10 mouse cellular contexts compared by ENCODE assay signal in genomic region chr5:108550207-108550594, GRCm38 (mm10). TPM values are rescaled to one million over a fixed set of nuclear protein-coding genes. Genes with fewer than 3 reads are reported as not detected.
DNase-seq lines count a peak whose midpoint lies in the region; ATAC-seq and TF ChIP-seq lines count a peak whose summit lies in the region.
"Had no signal": no experiment of that assay in that cellular context is flagged by ENCODE, and none has a peak within 500 bp of the region (broad histone marks: within the 10 kb centered on the region; RNA-seq: fewer than 3 reads in every experiment).

No protein-coding gene starts in this region.

- no peak overlapping the region for H3K9ac ChIP-seq in kidney, embryonic 16.5 days (replicated peaks; ENCODE audit: low read length)
- H3K9ac ChIP-seq in hindbrain, embryonic 13.5 days, result peak overlapping the region; percentile 78
- peak overlapping the region; percentile 83 for H3K9ac ChIP-seq in midbrain, postnatal 0 days (replicated peaks; ENCODE audit: low read length, poor library complexity, severe bottlenecking)

- no peak overlapping the region for H3K27ac ChIP-seq in kidney, embryonic 16.5 days (ENCODE audit: low read length)
- peak overlapping the region; percentile 87 for H3K27ac ChIP-seq in hindbrain, embryonic 13.5 days
- H3K27ac ChIP-seq in midbrain, postnatal 0 days (ENCODE audit: low read depth, low read length), result peak overlapping the region; percentile 87

- no peaks in the 10 kb centered on the region for H3K36me3 ChIP-seq in kidney, embryonic 16.5 days (ENCODE audit: insufficient read depth, low read length)
- H3K36me3 ChIP-seq in hindbrain, embryonic 13.5 days, result no peaks in the 10 kb centered on the region
- H3K36me3 ChIP-seq in midbrain, postnatal 0 days (ENCODE audit: insufficient read depth, low read length), result 0 out of 2 replicates have a peak, but pooled peaks cover 3% of the 10 kb centered on the region

- peak overlapping the region; percentile 33 for H3K4me3 ChIP-seq in kidney, embryonic 16.5 days (ENCODE audit: low read length)
- H3K4me3 ChIP-seq in hindbrain, embryonic 13.5 days, result peak overlapping the region; percentile 57
- H3K4me3 ChIP-seq in midbrain, postnatal 0 days (ENCODE audit: low read depth, low read length), result peak overlapping the region; percentile 63
- H3K4me3 ChIP-seq: erythroblast, embryonic 14.5 days had no signal

- 0 out of 2 replicates have a peak, but pooled peaks have one; percentile 29 for ATAC-seq in kidney, embryonic 16.5 days (ENCODE audit: low FRiP score, low TSS enrichment)
- ATAC-seq in hindbrain, embryonic 13.5 days (ENCODE audit: low FRiP score), result peak; percentile 68
- peak; percentile 71 for ATAC-seq in midbrain, postnatal 0 days (ENCODE audit: low FRiP score)
- ATAC-seq in megakaryocyte, adult 5-6 weeks (ENCODE audit: poor library complexity, severe bottlenecking), result no peak

- no peak for TF ChIP-seq CTCF in midbrain, postnatal 0 days (IDR thresholded peaks at IDR 0.05)

- H3K27me3 ChIP-seq in kidney, embryonic 16.5 days (ENCODE audit: insufficient read depth, low read length), result peaks cover 29% of the 10 kb centered on the region
- peaks cover 56% of the 10 kb centered on the region for H3K27me3 ChIP-seq in hindbrain, embryonic 13.5 days
- H3K27me3 ChIP-seq in midbrain, postnatal 0 days (ENCODE audit: insufficient read depth, low read length), result no peaks in the 10 kb centered on the region

- no peak for DNase-seq in kidney, postnatal 14 days
- DNase-seq in embryo, embryonic 10.5 days (ENCODE audit: low spot score), result peak; percentile 20
- DNase-seq in midbrain, postnatal 0 days (ENCODE audit: low spot score), result peak; percentile 48
- DNase-seq in spleen, adult 12 weeks (ENCODE audit: low spot score), result no peak
- no peak for DNase-seq in thymus, postnatal 10 days (ENCODE audit: low spot score in 2 of 2)

- no peaks in the 10 kb centered on the region for H3K9me3 ChIP-seq in kidney, embryonic 16.5 days (ENCODE audit: low read length)
- H3K9me3 ChIP-seq in hindbrain, embryonic 13.5 days, result no peaks in the 10 kb centered on the region
- H3K9me3 ChIP-seq in midbrain, postnatal 0 days (ENCODE audit: low read length), result no peaks in the 10 kb centered on the region
- H3K9me3 ChIP-seq: megakaryocyte, embryonic 14.5 days had no signal

- 1% methylated on average over 16 of the region's 16 CpGs for WGBS in kidney, embryonic 16.5 days
- 1% methylated on average over 16 of the region's 16 CpGs for WGBS in hindbrain, embryonic 13.5 days
- WGBS in midbrain, postnatal 0 days, result 0% methylated on average over 16 of the region's 16 CpGs

- peak overlapping the region; percentile 61 for H3K4me2 ChIP-seq in kidney, embryonic 16.5 days (replicated peaks; ENCODE audit: low read depth, low read length)
- H3K4me2 ChIP-seq in hindbrain, embryonic 13.5 days, result peak overlapping the region; percentile 76
- peak overlapping the region; percentile 75 for H3K4me2 ChIP-seq in midbrain, postnatal 0 days (ENCODE audit: low read depth, low read length, poor library complexity, severe bottlenecking)

- H3K4me1 ChIP-seq in kidney, embryonic 16.5 days (ENCODE audit: insufficient read depth, low read length), result peaks cover 11% of the 10 kb centered on the region; the same call in 1 of the 2 replicates
- H3K4me1 ChIP-seq in hindbrain, embryonic 13.5 days (replicated peaks), result peaks cover 28% of the 10 kb centered on the region
- peaks cover 3% of the 10 kb centered on the region; the same call in 1 of the 2 replicates for H3K4me1 ChIP-seq in midbrain, postnatal 0 days (ENCODE audit: insufficient read depth, low read length)

RNA-seq across cellular contexts. Expression of gene Cplx1, which starts 0.4 kb away (rescaled TPM):
- polyA plus RNA-seq in kidney, embryonic 16.5 days (2015; fragmentation: Nextera tagmentation; extraction: Ambion mirVana), result 0.44 and 1.1 TPM in 2 replicates
- 82.5 and 85.1 TPM in 2 replicates for polyA plus RNA-seq in hindbrain, embryonic 13.5 days (2015; fragmentation: Nextera tagmentation; extraction: Ambion mirVana)
- total RNA-seq in midbrain, postnatal 0 days (2014; rRNA removed), result 47.2 and 66.4 TPM in 2 replicates
- polyA plus RNA-seq in midbrain, postnatal 0 days (2015; fragmentation: Nextera tagmentation; extraction: Ambion mirVana), result 97.4 and 117 TPM in 2 replicates
- 0.34 TPM in 1 of 2 replicates, not detected in the other for total RNA-seq in megakaryocyte, adult 5-6 weeks (2015)
- not detected in 2 replicates for total RNA-seq in megakaryocyte, adult 5-6 weeks (2017)

Comparison
In these comparisons a context has a peak if more than half of its experiments do, and no peak if none do; other contexts are left out.
1. DNase-seq: peak in embryo, embryonic 10.5 days (single experiment) and midbrain, postnatal 0 days (single experiment); none in kidney, postnatal 14 days (single experiment), spleen, adult 12 weeks (single experiment) and thymus, postnatal 10 days (0 of 2).
2. RNA of gene Cplx1, which starts 0.4 kb away (polyA plus RNA-seq): 97.4 to 117 TPM in midbrain, postnatal 0 days and 82.5 to 85.1 TPM in hindbrain, embryonic 13.5 days; 0.44 to 1.1 TPM in kidney, embryonic 16.5 days; every median in the first group is over 10 times any median in the second.
3. Peak in every context shown above with its lines, with median percentiles within 50 percentile points of each other: H3K4me2 ChIP-seq and H3K4me3 ChIP-seq.